Mouse (Mus musculus) liver, embryonic 14.5 days (tissue): ENCODE results near the gene Lrrn2. TPM values are rescaled to one million over a fixed set of nuclear protein-coding genes. Genes with fewer than 3 reads are reported as not detected.

Source experiments
- ATAC-seq: fragments of 200-750 bp; cut with Nextera tagmentation; 2 replicates; pipeline ENCODE4 v1.8.0; 2017; ENCODE audit warnings: moderate number of reproducible peaks, mild to moderate bottlenecking, moderate library complexity; ENCODE audit not compliant: insufficient read depth
- DNase-seq, 3 experiments: peaks; one replicate each; pipeline ENCODE4 v3.0.0-alpha.2; 2012 to 2013; ENCODE audit warnings: low read depth in 3 of 3, low spot score in 3 of 3
- H3K27ac ChIP-seq: fragments of 300-500 bp; sonication (generic); 2 replicates; pipeline ENCODE4 v1.5.1; 2014; ENCODE audit warnings: moderate library complexity, mild to moderate bottlenecking, control low read depth, inconsistent platforms
- H3K27me3 ChIP-seq: fragments of 300-500 bp; sonication (generic); 2 replicates; pipeline ENCODE4 v1.6.1; 2014; ENCODE audit warnings: mild to moderate bottlenecking, low read length, moderate library complexity; ENCODE audit not compliant: control insufficient read depth, insufficient read depth
- H3K36me3 ChIP-seq: fragments of 300-500 bp; sonication (generic); replicated peaks from 2 replicates; pipeline ENCODE4 v1.6.1; 2014; ENCODE audit warnings: low read depth; ENCODE audit not compliant: control insufficient read depth, insufficient read depth
- H3K4me1 ChIP-seq, 2 experiments: fragments of 200-500 bp in 1 of 2; fragments of 300-500 bp in 1 of 2; sonication (generic) in 1 of 2; replicated peaks; 2 replicates each; pipeline ENCODE4 v1.6.1; 2012 to 2014; ENCODE audit warnings: antibody characterized with exemption in 1 of 2, inconsistent platforms in 1 of 2, low read length in 1 of 2; ENCODE audit not compliant: control insufficient read depth in 2 of 2, insufficient read depth in 2 of 2
- H3K4me2 ChIP-seq: fragments of 300-500 bp; sonication (generic); 2 replicates; pipeline ENCODE4 v1.6.1; 2014; ENCODE audit warnings: low read depth, mild to moderate bottlenecking, control low read depth, moderate library complexity
- H3K4me3 ChIP-seq, 2 experiments: fragments of 200-500 bp in 1 of 2; fragments of 300-500 bp in 1 of 2; sonication (generic) in 1 of 2; 2 replicates each; pipeline ENCODE4 v1.5.1; 2012 to 2014; ENCODE audit warnings: low read depth in 2 of 2, low read length in 2 of 2, mild to moderate bottlenecking in 2 of 2, control low read depth in 1 of 2, inconsistent platforms in 1 of 2, moderate library complexity in 1 of 2; ENCODE audit not compliant: insufficient read depth in 1 of 2
- H3K9ac ChIP-seq: fragments of 300-500 bp; sonication (generic); replicated peaks from 2 replicates; pipeline ENCODE4 v1.6.1; 2014; ENCODE audit warnings: mild to moderate bottlenecking, control low read depth, moderate library complexity
- H3K9me3 ChIP-seq: fragments of 300-500 bp; sonication (generic); 2 replicates; pipeline ENCODE4 v1.6.1; 2016; ENCODE audit warnings: low read length, mixed read lengths; ENCODE audit not compliant: control insufficient read depth
- CTCF ChIP-seq: IDR thresholded peaks from 2 replicates; pipeline ENCODE4 v1.5.1; 2016; ENCODE audit warnings: antibody characterized with exemption, low read depth, control low read depth
- EP300 ChIP-seq: IDR thresholded peaks from 2 replicates; pipeline ENCODE4 v1.6.1; 2016; ENCODE audit warnings: antibody characterized with exemption, low read depth
- WGBS: fragments of 180-500 bp; shearing (Covaris S2); extraction: QIAGEN DNeasy Blood & Tissue Kit; methylation state at CpG from one replicate; pipeline ENCODE4 v1.1.7; 2014; ENCODE audit not compliant: insufficient replicate concordance; 5-methylcytosine and 5-hydroxymethylcytosine counted together
- polyA plus RNA-seq, 2 experiments: library from polyadenylated mRNA; depleted of rRNA in 1 of 2; stranded (reverse) in 1 of 2; unstranded in 1 of 2; fragments of >200 nt; fragmentation: Nextera tagmentation in 1 of 2; extraction: Ambion mirVana in 1 of 2; gene quantifications; 2 replicates each; pipeline versions ENCODE4 v1.2.1 to v1.2.3; 2012 to 2014

Lrrn2 gene
- polyA plus RNA-seq, 2 experiments: 0.03 TPM; not detected in 1

DNA sequence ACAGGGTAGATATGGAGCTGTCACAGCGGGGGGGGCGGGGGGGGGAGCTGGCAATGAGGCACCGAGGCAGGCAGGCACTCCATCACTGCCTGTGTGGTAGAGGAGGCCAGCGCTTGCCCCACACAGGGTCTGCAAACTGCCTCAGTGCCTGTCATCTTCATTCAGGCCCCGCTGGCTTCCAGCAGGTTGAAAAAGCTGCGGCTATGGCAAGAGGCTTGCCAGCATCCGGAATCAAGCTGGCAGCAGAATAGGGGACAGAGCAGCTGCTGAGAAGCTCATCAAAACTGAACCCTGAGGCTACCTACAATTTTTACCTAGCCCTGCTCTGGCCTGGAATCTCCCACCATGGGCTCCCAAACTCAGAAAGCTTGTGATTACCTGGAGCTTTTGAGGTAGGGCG, 37.5 kb downstream of the Lrrn2 start:
- H3K27ac ChIP-seq: no peak overlapping the region
- H3K27me3 ChIP-seq: no peaks in the 10 kb centered on the region
- H3K4me1 ChIP-seq: no peaks in the 10 kb centered on the region
- WGBS: 23% methylated on average over 7 of the region's 8 CpGs
- TF ChIP-seq CTCF (no peak), EP300 (no peak)
- ATAC-seq: no peak
- no peak for DNase-seq
- H3K9me3 ChIP-seq: no peaks in the 10 kb centered on the region
- no peak overlapping the region for H3K9ac ChIP-seq
- no peak overlapping the region for H3K4me3 ChIP-seq
- H3K4me2 ChIP-seq: no peak overlapping the region
- H3K36me3 ChIP-seq: no peaks in the 10 kb centered on the region

DNA sequence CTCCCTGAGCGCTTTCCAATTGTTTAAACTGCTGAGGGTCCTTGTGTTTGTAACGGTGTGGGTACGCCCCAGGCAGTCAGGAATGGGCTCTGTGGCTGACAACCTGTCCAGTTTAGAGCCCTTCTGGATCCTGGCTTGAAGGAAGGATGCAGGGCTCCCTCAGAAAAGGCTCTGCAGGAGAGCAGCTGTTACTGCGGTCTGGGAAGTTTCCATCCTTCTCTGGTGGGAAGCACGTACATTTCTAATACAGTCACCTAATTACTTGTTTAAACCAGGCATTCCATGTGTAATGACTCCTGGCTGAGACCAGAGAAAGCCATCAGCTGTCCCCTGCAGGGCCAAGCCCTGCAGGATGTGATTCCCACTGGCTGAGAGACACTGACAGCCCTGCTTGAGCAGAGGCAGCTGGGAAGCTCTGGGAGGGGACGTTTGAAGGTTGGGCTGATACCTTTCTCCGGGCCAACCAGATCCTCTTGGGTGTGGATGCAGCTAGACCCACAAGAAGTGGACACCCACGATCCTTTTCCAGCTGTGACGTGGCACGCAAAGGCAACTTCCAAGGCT, 38.1 kb downstream of the Lrrn2 start:
- no peaks in the 10 kb centered on the region for H3K4me1 ChIP-seq
- no peaks in the 10 kb centered on the region for H3K36me3 ChIP-seq
- no peak overlapping the region for H3K4me3 ChIP-seq
- no peak overlapping the region for H3K4me2 ChIP-seq
- DNase-seq (no peak), ATAC-seq (no peak)
- no peak for TF ChIP-seq CTCF
- TF ChIP-seq EP300: no peak
- H3K27ac ChIP-seq: no peak overlapping the region
- H3K27me3 ChIP-seq: no peaks in the 10 kb centered on the region
- WGBS: 18% methylated on average over 10 of the region's 10 CpGs
- no peaks in the 10 kb centered on the region for H3K9me3 ChIP-seq
- no peak overlapping the region for H3K9ac ChIP-seq

GRCm38 (mm10) chr1:132919258-132919657, 39.2 kb downstream of the Lrrn2 start:
- no peak overlapping the region for H3K9ac ChIP-seq
- no peak for DNase-seq
- no peaks in the 10 kb centered on the region for H3K27me3 ChIP-seq
- no peaks in the 10 kb centered on the region for H3K9me3 ChIP-seq
- WGBS: 65% methylated on average over 8 of the region's 8 CpGs
- no peaks in the 10 kb centered on the region for H3K4me1 ChIP-seq
- TF ChIP-seq CTCF: no peak
- no peak for TF ChIP-seq EP300
- no peak overlapping the region for H3K4me2 ChIP-seq
- no peak for ATAC-seq
- no peaks in the 10 kb centered on the region for H3K36me3 ChIP-seq
- no peak overlapping the region for H3K27ac ChIP-seq
- H3K4me3 ChIP-seq: no peak overlapping the region

DNA sequence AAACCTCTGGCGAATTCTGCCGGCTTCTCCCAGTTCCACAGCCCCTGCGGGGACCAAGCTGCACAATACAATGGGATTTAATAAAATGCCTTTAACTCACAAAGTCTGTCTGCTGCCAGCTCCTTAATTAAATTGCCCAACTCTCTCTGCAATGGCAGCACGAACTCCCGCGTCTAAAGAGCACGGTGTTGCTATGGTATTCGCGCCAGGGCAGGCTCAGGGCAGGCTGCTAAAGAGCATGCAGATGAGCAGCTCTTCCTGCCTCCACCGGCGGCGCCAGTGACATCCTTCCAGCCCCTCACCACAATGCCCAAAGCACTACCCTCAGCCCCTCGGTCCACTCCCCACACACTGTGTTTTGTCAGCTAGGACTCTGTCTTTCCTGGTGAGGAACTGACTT, 41.0 kb downstream of the Lrrn2 start:
- H3K4me3 ChIP-seq: no peak overlapping the region
- no peaks in the 10 kb centered on the region for H3K9me3 ChIP-seq
- no peak for DNase-seq
- no peak overlapping the region for H3K4me2 ChIP-seq
- no peaks in the 10 kb centered on the region for H3K4me1 ChIP-seq
- H3K9ac ChIP-seq: no peak overlapping the region
- ATAC-seq: no peak
- no peak overlapping the region for H3K27ac ChIP-seq
- no peaks in the 10 kb centered on the region for H3K27me3 ChIP-seq
- no peak for TF ChIP-seq EP300
- TF ChIP-seq CTCF: no peak
- 11% methylated on average over 13 of the region's 13 CpGs for WGBS
- no peaks in the 10 kb centered on the region for H3K36me3 ChIP-seq

- Histone ChIP-seq H3K4me3 (no peak overlapping the region), H3K4me2 (no peak overlapping the region), H3K36me3 (no peaks in the 10 kb centered on the region), H3K27ac (no peak overlapping the region), H3K4me1 (no peaks in the 10 kb centered on the region), H3K9me3 (no peaks in the 10 kb centered on the region), H3K9ac (no peak overlapping the region), H3K27me3 (no peaks in the 10 kb centered on the region)
- DNase-seq (no peak), ATAC-seq (no peak)
- no peak for TF ChIP-seq CTCF
- no peak for TF ChIP-seq EP300
- WGBS: 77% methylated on average over 9 of the region's 9 CpGs
Measured at GRCm38 (mm10) chr1:132922257-132922656, 42.2 kb downstream of the Lrrn2 start.
